ENCODE assay signal across 8 mouse cellular contexts in genomic region chr4:88094768-88095420, GRCm38 (mm10). TPM values are rescaled to one million over a fixed set of nuclear protein-coding genes. Genes with fewer than 3 reads are reported as not detected.
A peak's percentile ranks its signal among the peaks of the same experiment; 100 is the strongest.
DNase-seq lines count a peak whose midpoint lies in the region; ATAC-seq and TF ChIP-seq lines count a peak whose summit lies in the region.

No protein-coding gene starts in this region.

- TF ChIP-seq CTCF in olfactory bulb, adult 2 months (IDR thresholded peaks at IDR 0.05; ENCODE audit: insufficient read depth, low read depth, low read length): no peak

- H3K4me3 ChIP-seq in heart, embryonic 16.5 days (ENCODE audit: low read length): peak overlapping the region; percentile 81
- H3K4me3 ChIP-seq in embryonic facial prominence, embryonic 15.5 days (replicated peaks): peak overlapping the region; percentile 67
- H3K4me3 ChIP-seq in limb, embryonic 12.5 days (replicated peaks): peak overlapping the region; percentile 82
- H3K4me3 ChIP-seq in olfactory bulb, adult 2 months (ENCODE audit: insufficient read depth, low read depth, low read length): peak overlapping the region; percentile 84

- H3K4me1 ChIP-seq in heart, embryonic 16.5 days (ENCODE audit: control insufficient read depth, insufficient read depth, low read length): peaks cover 4% of the 10 kb centered on the region
- peaks cover 5% of the 10 kb centered on the region for H3K4me1 ChIP-seq in embryonic facial prominence, embryonic 15.5 days
- peaks cover 8% of the 10 kb centered on the region for H3K4me1 ChIP-seq in limb, embryonic 12.5 days (replicated peaks)
- H3K4me1 ChIP-seq in olfactory bulb, adult 2 months (ENCODE audit: control insufficient read depth, insufficient read depth, low read length): no peaks in the 10 kb centered on the region

- no peaks in the 10 kb centered on the region for H3K27me3 ChIP-seq in heart, embryonic 16.5 days (ENCODE audit: control insufficient read depth, insufficient read depth, low read length)
- no peaks in the 10 kb centered on the region for H3K27me3 ChIP-seq in embryonic facial prominence, embryonic 15.5 days
- no peaks in the 10 kb centered on the region for H3K27me3 ChIP-seq in limb, embryonic 12.5 days

- H3K9ac ChIP-seq in heart, embryonic 16.5 days (ENCODE audit: low read length): peak overlapping the region; percentile 80
- peak overlapping the region; percentile 72 for H3K9ac ChIP-seq in embryonic facial prominence, embryonic 15.5 days
- H3K9ac ChIP-seq in limb, embryonic 12.5 days (replicated peaks): peak overlapping the region; percentile 66

- DNase-seq in heart, adult 9 months (ENCODE audit: low spot score in 2 of 2): no peak
- peak; percentile 14 for DNase-seq in ES-CJ7 (ENCODE audit: low read depth, low spot score)
- no peak for DNase-seq in testis, postnatal 10 days (ENCODE audit: low spot score)
- no peak for DNase-seq in Muller cell, postnatal 12 days (ENCODE audit: inconsistent ontology term)

- H3K4me2 ChIP-seq in heart, embryonic 16.5 days (ENCODE audit: low read depth, low read length): peak overlapping the region; percentile 79
- peak overlapping the region; percentile 95 for H3K4me2 ChIP-seq in embryonic facial prominence, embryonic 15.5 days (replicated peaks)
- peak overlapping the region; percentile 92 for H3K4me2 ChIP-seq in limb, embryonic 12.5 days

- no peaks in the 10 kb centered on the region for H3K9me3 ChIP-seq in heart, embryonic 16.5 days (replicated peaks; ENCODE audit: control insufficient read depth, low read length)
- no peaks in the 10 kb centered on the region for H3K9me3 ChIP-seq in embryonic facial prominence, embryonic 15.5 days (replicated peaks)
- H3K9me3 ChIP-seq in limb, embryonic 12.5 days: no peaks in the 10 kb centered on the region

- TF ChIP-seq POLR2A in olfactory bulb, adult 2 months (IDR thresholded peaks at IDR 0.05; ENCODE audit: insufficient read depth, low read depth, low read length): no peak

- under 1% methylated on average over 30 of the region's 30 CpGs for whole genome bisulfite sequencing in heart, embryonic 16.5 days
- under 1% methylated on average over 29 of the region's 30 CpGs for WGBS in embryonic facial prominence, embryonic 15.5 days
- 1% methylated on average over 26 of the region's 30 CpGs for WGBS in limb, embryonic 12.5 days
- WGBS in olfactory bulb, adult 2 months: under 1% methylated on average over 30 of the region's 30 CpGs

- H3K36me3 ChIP-seq in heart, embryonic 16.5 days (ENCODE audit: control insufficient read depth, insufficient read depth): no peaks in the 10 kb centered on the region
- H3K36me3 ChIP-seq in embryonic facial prominence, embryonic 15.5 days: no peaks in the 10 kb centered on the region
- no peaks in the 10 kb centered on the region for H3K36me3 ChIP-seq in limb, embryonic 12.5 days

- peak overlapping the region; percentile 33; the same call in 1 of the 2 replicates for H3K27ac ChIP-seq in heart, embryonic 16.5 days (ENCODE audit: low read length)
- H3K27ac ChIP-seq in embryonic facial prominence, embryonic 15.5 days (replicated peaks): no peak overlapping the region
- H3K27ac ChIP-seq in limb, embryonic 12.5 days: no peak overlapping the region
- peak overlapping the region; percentile 13 for H3K27ac ChIP-seq in olfactory bulb, adult 2 months (ENCODE audit: insufficient read depth, low read depth, low read length)

- no peak; the same call in none of the 2 replicates for ATAC-seq in heart, embryonic 16.5 days (replicated peaks; ENCODE audit: extremely low read depth, insufficient read depth, low FRiP score)
- peak; percentile 36; the same call in 1 of the 2 replicates for ATAC-seq in embryonic facial prominence, embryonic 15.5 days (ENCODE audit: insufficient number of reproducible peaks, low FRiP score, low TSS enrichment, low read depth)
- ATAC-seq in limb, embryonic 12.5 days (ENCODE audit: insufficient number of reproducible peaks, insufficient read depth, low FRiP score, low TSS enrichment, low read depth): peak; percentile 54

RNA-seq across cellular contexts. Expression of gene Focad, which starts 0.5 kb away (rescaled TPM):
- 8.2 and 10.1 TPM in 2 replicates for polyA plus RNA-seq in heart, embryonic 16.5 days (2015; fragmentation: Nextera tagmentation; extraction: Ambion mirVana)
- polyA plus RNA-seq in embryonic facial prominence, embryonic 15.5 days (2015; fragmentation: Nextera tagmentation; extraction: Ambion mirVana): 14.3 and 16.9 TPM in 2 replicates
- 13.7 and 14.3 TPM in 2 replicates for polyA plus RNA-seq in limb, embryonic 12.5 days (2016; fragmentation: Nextera tagmentation; extraction: Ambion mirVana)
- polyA plus RNA-seq in olfactory bulb, adult 2 months (2012; ENCODE audit: insufficient read depth, insufficient read length, low replicate concordance, missing spikeins): not detected in 2 replicates

Comparison
In these comparisons a context has a peak if more than half of its experiments do, and no peak if none do; other contexts are left out.
1. H3K27ac ChIP-seq: peak in heart, embryonic 16.5 days (single experiment) and olfactory bulb, adult 2 months (single experiment); none in embryonic facial prominence, embryonic 15.5 days (single experiment) and limb, embryonic 12.5 days (single experiment).
2. Peak in every context shown above with its lines, with median percentiles within 50 percentile points of each other: H3K4me2 ChIP-seq, H3K4me3 ChIP-seq and H3K9ac ChIP-seq.